Mouse (Mus musculus) fat pad, adult 2 months (tissue): ENCODE measurements around the gene Nutf2.
A peak's percentile ranks its signal among the peaks of the same experiment; 100 is the strongest.
"Not testable (repeated sequence)": the region's sequence is repeated elsewhere in the genome, so short reads cannot be mapped to it uniquely, and the experiment has no call there.

Source experiments
- DNase-seq: peaks from one replicate; pipeline ENCODE4 v3.0.0-alpha.2; 2011; ENCODE audit warnings: low read depth, low spot score; ENCODE audit errors: extremely low read depth

Gene Nutf2

GRCm38 (mm10) chr8:105860143-105860981 is at the start of gene Nutf2:
TSS of gene Nutf2 (plus strand) at chr8:105860580.
- peak; percentile 79 for DNase-seq

GRCm38 (mm10) chr8:105811061-105811460 is 49.3 kb upstream of the Nutf2 start:
- no peak for DNase-seq

GRCm38 (mm10) chr8:105811543-105811942 is 48.8 kb upstream of the Nutf2 start:
- DNase-seq, result no peak

- DNase-seq, result no peak
Measured at GRCm38 (mm10) chr8:105812511-105812910, 47.9 kb upstream of the Nutf2 start.

- no peak for DNase-seq
Measured at GRCm38 (mm10) chr8:105813241-105813640, 47.1 kb upstream of the Nutf2 start.

GRCm38 (mm10) chr8:105819659-105820058 is 40.7 kb upstream of the Nutf2 start:
- no peak for DNase-seq

GRCm38 (mm10) chr8:105820925-105821324 is 39.5 kb upstream of the Nutf2 start:
- DNase-seq, result no peak

- DNase-seq, result no peak
Measured at GRCm38 (mm10) chr8:105825506-105825905, 34.9 kb upstream of the Nutf2 start.

GRCm38 (mm10) chr8:105826379-105826778 is 34.0 kb upstream of the Nutf2 start:
- DNase-seq, result no peak

- peak; percentile 99 for DNase-seq
Measured at GRCm38 (mm10) chr8:105826861-105827848, 33.2 kb upstream of the Nutf2 start, which contains the start of the genes Ranbp10 and Tsnaxip1. TSS of gene Ranbp10 (minus strand) at chr8:105827350. TSS of gene Tsnaxip1 (plus strand) at chr8:105827731.

- DNase-seq, result not testable (repeated sequence)
Measured at GRCm38 (mm10) chr8:105833740-105834139, 26.6 kb upstream of the Nutf2 start.

GRCm38 (mm10) chr8:105835318-105835717 is 25.1 kb upstream of the Nutf2 start:
- DNase-seq, result no peak

- no peak for DNase-seq
Measured at GRCm38 (mm10) chr8:105836991-105837390, 23.4 kb upstream of the Nutf2 start.

GRCm38 (mm10) chr8:105839209-105839608 is 21.2 kb upstream of the Nutf2 start:
- no peak for DNase-seq

GRCm38 (mm10) chr8:105846678-105847077 is 13.7 kb upstream of the Nutf2 start:
- no peak for DNase-seq

- no peak for DNase-seq
Measured at GRCm38 (mm10) chr8:105850014-105850413, 10.4 kb upstream of the Nutf2 start.

- no peak for DNase-seq
Measured at GRCm38 (mm10) chr8:105850611-105851010, 9.8 kb upstream of the Nutf2 start.

- no peak for DNase-seq
Measured at GRCm38 (mm10) chr8:105851651-105852143, 8.7 kb upstream of the Nutf2 start.

- no peak for DNase-seq
Measured at GRCm38 (mm10) chr8:105852146-105852729, 8.1 kb upstream of the Nutf2 start.

GRCm38 (mm10) chr8:105853178-105853577 is 7.2 kb upstream of the Nutf2 start, which contains the start of gene Cenpt:
TSS of gene Cenpt (minus strand) at chr8:105853278.
- DNase-seq, result no peak

GRCm38 (mm10) chr8:105854303-105854702 is 6.1 kb upstream of the Nutf2 start:
- DNase-seq, result no peak
